Mouse (Mus musculus) C2C12 (cell line): ENCODE measurements at regions not wholly inside any gene's neighbourhood (a gene's known extent, or its start where the extent isn't known, plus 50 kb on each side); places are given as distances from the start of the nearest gene placed in this dataset.
"Not testable (repeated sequence)": the region's sequence is repeated elsewhere in the genome, so short reads cannot be mapped to it uniquely, and the experiment has no call there.

Experiments used
- CTCF ChIP-seq: IDR thresholded peaks from one replicate; pipeline ENCODE4 v1.5.1; 2011; ENCODE audit not compliant: control insufficient read depth, insufficient read depth, insufficient read length
- FOSL1 ChIP-seq: IDR thresholded peaks from one replicate; pipeline ENCODE4 v1.8.0; 2011; ENCODE audit warnings: mild to moderate bottlenecking, low read length; ENCODE audit not compliant: poor library complexity, insufficient read depth, severe bottlenecking
- MYOD1 ChIP-seq: IDR thresholded peaks from one replicate; pipeline ENCODE4 v1.6.1; 2011; ENCODE audit warnings: low read depth; ENCODE audit not compliant: control insufficient read depth, insufficient read length

GRCm38 (mm10) chr1:147199959-147200358, 705.4 kb downstream of the Brinp3 start:
- TF ChIP-seq FOSL1, CTCF, MYOD1: not testable (repeated sequence)
